Mouse (Mus musculus) heart, postnatal 0 days (tissue): ENCODE measurements around the gene Elf2. TPM values are rescaled to one million over a fixed set of nuclear protein-coding genes. Genes with fewer than 3 reads are reported as not detected.
A peak's percentile ranks its signal among the peaks of the same experiment; 100 is the strongest.

Experiments used
- ATAC-seq: fragments of 200-750 bp; cut with Nextera tagmentation; 2 replicates; pipeline ENCODE4 v1.8.0; 2017; ENCODE audit warnings: low read depth, moderate number of reproducible peaks, moderate library complexity; ENCODE audit not compliant: insufficient read depth
- DNase-seq: peaks from one replicate; pipeline ENCODE4 v3.0.0-alpha.2; 2016; ENCODE audit warnings: low spot score
- H3K27ac ChIP-seq: fragments of 300-500 bp; sonication (generic); 2 replicates; pipeline ENCODE4 v1.5.1; 2014; ENCODE audit warnings: low read depth, mild to moderate bottlenecking
- H3K27me3 ChIP-seq: fragments of 300-500 bp; sonication (generic); 2 replicates; pipeline ENCODE4 v1.6.1; 2014; ENCODE audit warnings: low read length, mixed read lengths; ENCODE audit not compliant: control insufficient read depth, insufficient read depth
- H3K36me3 ChIP-seq: fragments of 300-500 bp; sonication (generic); replicated peaks from 2 replicates; pipeline ENCODE4 v1.6.1; 2014; ENCODE audit warnings: low read length, mixed read lengths; ENCODE audit not compliant: control insufficient read depth, insufficient read depth
- H3K4me1 ChIP-seq: fragments of 300-500 bp; sonication (generic); 2 replicates; pipeline ENCODE4 v1.6.1; 2014; ENCODE audit warnings: antibody characterized with exemption; ENCODE audit not compliant: control insufficient read depth, insufficient read depth
- H3K4me2 ChIP-seq: fragments of 300-500 bp; sonication (generic); 2 replicates; pipeline ENCODE4 v1.6.1; 2014; ENCODE audit warnings: low read depth, mild to moderate bottlenecking, low read length, moderate library complexity
- H3K4me3 ChIP-seq: fragments of 300-500 bp; sonication (generic); 2 replicates; pipeline ENCODE4 v1.5.1; 2014; ENCODE audit warnings: low read depth, low read length
- H3K9ac ChIP-seq: fragments of 300-500 bp; sonication (generic); replicated peaks from 2 replicates; pipeline ENCODE4 v1.6.1; 2014; ENCODE audit warnings: low read depth, low read length, mixed read lengths
- H3K9me3 ChIP-seq: fragments of 300-500 bp; sonication (generic); replicated peaks from 2 replicates; pipeline ENCODE4 v1.6.1; 2016; ENCODE audit warnings: low read length; ENCODE audit not compliant: control insufficient read depth
- CTCF ChIP-seq: IDR thresholded peaks from 2 replicates; pipeline ENCODE4 v1.5.1; 2016; ENCODE audit warnings: antibody characterized with exemption, control low read depth, low read depth
- EP300 ChIP-seq: IDR thresholded peaks from 2 replicates; pipeline ENCODE4 v1.6.1; 2016; ENCODE audit warnings: antibody characterized with exemption, low read depth
- WGBS: fragments of 180-500 bp; shearing (Covaris S2); extraction: QIAGEN DNeasy Blood & Tissue Kit; methylation state at CpG from one replicate; pipeline ENCODE4 v1.1.7; 2014; 5-methylcytosine and 5-hydroxymethylcytosine counted together
- polyA plus RNA-seq: library from polyadenylated mRNA; unstranded; fragments of >200 nt; fragmentation: Nextera tagmentation; extraction: Ambion mirVana; gene quantifications from 2 replicates; pipeline ENCODE4 v1.2.1, GENCODE M21; 2015
- total RNA-seq: library from RNA; depleted of rRNA; stranded (reverse); fragments of >200 nt; gene quantifications from 2 replicates; pipeline ENCODE4 v1.2.3, GENCODE M21; 2014; ENCODE audit warnings: low replicate concordance

Gene Elf2
- total and polyA plus RNA-seq, 2 experiments from 2014 or later, result 46.5 to 84.0 TPM

GRCm38 (mm10) chr3:51225979-51226378, 114.5 kb downstream of the Elf2 start:
- H3K9me3 ChIP-seq, result no peaks in the 10 kb centered on the region
- H3K36me3 ChIP-seq, result no peaks in the 10 kb centered on the region
- ATAC-seq, result no peak
- H3K4me3 ChIP-seq, result peak overlapping the region; percentile 99
- 93% methylated on average over 10 of the region's 10 CpGs for WGBS
- peaks cover 49% of the 10 kb centered on the region for H3K4me1 ChIP-seq
- peak overlapping the region; percentile 99 for H3K9ac ChIP-seq
- DNase-seq, result no peak
- H3K4me2 ChIP-seq, result peak overlapping the region; percentile 88
- TF ChIP-seq CTCF (no peak), EP300 (no peak)
- H3K27ac ChIP-seq, result no peak overlapping the region
- H3K27me3 ChIP-seq, result no peaks in the 10 kb centered on the region

GRCm38 (mm10) chr3:51225226-51225750, 115.2 kb downstream of the Elf2 start:
- ATAC-seq, result no peak
- H3K4me3 ChIP-seq, result peak overlapping the region; percentile 99
- H3K9me3 ChIP-seq, result no peaks in the 10 kb centered on the region
- peak overlapping the region; percentile 98 for H3K27ac ChIP-seq
- H3K36me3 ChIP-seq, result no peaks in the 10 kb centered on the region
- peaks cover 44% of the 10 kb centered on the region for H3K4me1 ChIP-seq
- no peaks in the 10 kb centered on the region for H3K27me3 ChIP-seq
- peak overlapping the region; percentile 99 for H3K9ac ChIP-seq
- 2% methylated on average over 39 of the region's 39 CpGs for WGBS
- H3K4me2 ChIP-seq, result peak overlapping the region; percentile 88
- TF ChIP-seq CTCF (no peak), EP300 (no peak)
- DNase-seq, result no peak

DNA sequence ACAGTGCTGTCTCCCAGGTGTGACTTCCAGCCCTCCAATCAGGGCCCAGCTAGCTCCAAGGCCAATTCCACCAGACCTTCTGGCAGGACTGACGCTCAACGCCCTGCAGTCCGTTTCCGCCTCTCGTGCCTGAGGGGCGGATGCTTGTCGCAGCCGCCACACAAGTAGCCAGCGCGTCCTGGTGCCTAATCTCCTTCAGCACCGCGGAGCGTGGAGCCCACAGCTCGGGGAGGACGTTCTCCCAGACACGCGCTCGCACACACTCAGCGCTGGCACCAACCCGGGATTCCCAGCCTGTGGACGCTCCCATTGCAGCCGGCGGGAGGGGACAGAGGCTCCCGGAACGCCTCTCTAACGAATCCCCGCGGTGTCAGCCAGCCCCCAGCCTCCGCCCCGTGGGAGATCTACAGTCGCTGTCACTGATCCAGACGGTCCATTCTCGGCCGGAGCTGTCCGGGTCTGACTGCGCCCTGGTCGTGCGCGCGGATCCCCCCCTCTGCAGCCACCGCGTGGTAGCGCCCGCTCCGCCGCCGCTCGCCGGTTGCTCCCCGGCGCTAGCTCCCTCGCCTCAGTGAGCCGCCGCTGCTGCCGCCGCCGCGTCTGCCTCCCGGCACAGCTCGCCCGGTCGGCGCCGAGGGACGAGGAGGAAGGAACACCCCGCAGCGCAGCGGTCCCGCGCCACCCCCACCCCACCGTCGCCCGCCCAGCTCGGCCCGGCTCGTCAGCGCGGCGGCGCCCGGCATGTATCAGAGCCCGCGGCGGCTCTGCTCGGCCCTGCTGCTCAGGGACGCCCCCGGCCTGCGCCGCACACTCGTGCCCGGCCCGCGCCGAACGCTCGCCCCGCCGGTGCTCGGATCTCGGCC, 115.9 kb downstream of the Elf2 start, which contains the start of gene Noct:
Gene Noct, plus strand, starts transcription at position 85 of the 863 bp plus-strand sequence.
- H3K4me1 ChIP-seq, result peaks cover 40% of the 10 kb centered on the region
- no peaks in the 10 kb centered on the region for H3K9me3 ChIP-seq
- peak within 1 kb of the TSS; percentile 98 for H3K27ac ChIP-seq
- no peaks in the 10 kb centered on the region for H3K27me3 ChIP-seq
- peak within 1 kb of the TSS; percentile 99 for H3K9ac ChIP-seq
- peak within 1 kb of the TSS; percentile 99 for H3K4me3 ChIP-seq
- ATAC-seq (peak; percentile 87), DNase-seq (peak; percentile 90)
- no peaks in the 10 kb centered on the region for H3K36me3 ChIP-seq
- peak within 1 kb of the TSS; percentile 88 for H3K4me2 ChIP-seq
- TF ChIP-seq CTCF, result no peak
- TF ChIP-seq EP300, result peak; percentile 86
- WGBS, result 2% methylated on average over 99 of the region's 100 CpGs

DNA sequence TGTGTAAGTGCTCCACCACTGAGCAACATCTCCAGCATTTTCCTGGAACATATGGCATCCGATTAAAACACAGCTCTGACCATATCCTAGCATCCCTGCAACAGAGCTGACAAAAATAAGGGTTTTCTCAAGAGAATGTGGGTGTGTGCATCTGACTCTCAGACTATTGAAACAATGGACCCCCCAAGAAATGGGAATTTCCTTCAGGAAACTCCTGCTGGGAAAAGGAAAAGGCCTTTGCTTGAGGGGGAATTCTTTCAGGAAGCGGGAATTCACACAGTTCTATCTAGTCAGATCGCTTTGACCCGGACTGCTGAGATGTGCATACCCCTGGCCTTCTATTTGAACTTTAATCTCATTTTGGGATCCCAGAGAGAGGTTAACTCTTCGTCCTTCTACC, 116.9 kb downstream of the Elf2 start:
- H3K27ac ChIP-seq, result peak overlapping the region; percentile 98
- TF ChIP-seq EP300 (no peak), CTCF (no peak)
- peaks cover 40% of the 10 kb centered on the region for H3K4me1 ChIP-seq
- no peaks in the 10 kb centered on the region for H3K27me3 ChIP-seq
- H3K4me3 ChIP-seq, result peak overlapping the region; percentile 99; the same call in 1 of the 2 replicates
- H3K36me3 ChIP-seq, result no peaks in the 10 kb centered on the region
- WGBS, result 32% methylated on average over 5 of the region's 5 CpGs
- 0 out of 2 replicates have a peak overlapping the region, but pooled peaks have one; percentile 40 for H3K9ac ChIP-seq
- no peak for DNase-seq
- H3K9me3 ChIP-seq, result no peaks in the 10 kb centered on the region
- peak overlapping the region; percentile 88 for H3K4me2 ChIP-seq
- ATAC-seq, result no peak

DNA sequence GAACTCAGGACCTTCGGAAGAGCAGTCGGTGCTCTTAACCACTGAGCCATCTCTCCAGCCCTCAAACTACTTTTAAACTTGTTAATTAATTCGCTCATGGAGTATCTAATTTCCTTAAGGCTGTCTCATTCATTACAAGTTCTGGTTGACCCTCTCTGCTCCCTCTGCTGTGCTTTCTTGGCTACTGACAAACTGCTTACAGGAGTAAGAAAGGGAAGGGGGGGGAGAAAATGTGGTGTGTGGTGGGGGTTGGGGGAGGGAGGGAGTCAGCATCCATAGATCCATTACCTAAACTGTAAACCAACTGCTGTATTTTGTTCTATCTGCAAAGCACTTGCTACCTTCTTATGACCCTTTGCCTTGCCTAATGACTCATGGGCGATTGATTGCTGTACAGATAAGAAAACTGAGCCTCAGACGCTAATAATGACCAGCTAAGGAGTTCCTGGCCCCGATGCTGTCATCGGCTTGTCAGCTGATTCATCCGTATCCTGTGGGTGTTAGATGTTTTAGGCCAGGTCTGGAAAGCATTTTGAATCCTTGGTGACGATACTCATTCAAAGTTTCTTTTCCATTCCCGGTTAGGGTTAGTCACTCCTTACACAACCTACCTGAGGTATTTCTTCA, 117.5 kb downstream of the Elf2 start:
- WGBS, result 47% methylated on average over 10 of the region's 10 CpGs
- Histone ChIP-seq H3K36me3 (no peaks in the 10 kb centered on the region), H3K4me3 (no peak overlapping the region), H3K27ac (peak overlapping the region; percentile 98), H3K9me3 (no peaks in the 10 kb centered on the region), H3K27me3 (no peaks in the 10 kb centered on the region), H3K9ac (no peak overlapping the region), H3K4me1 (peaks cover 40% of the 10 kb centered on the region), H3K4me2 (peak overlapping the region; percentile 88; the same call in 1 of the 2 replicates)
- TF ChIP-seq EP300 (no peak), CTCF (no peak)
- no peak for DNase-seq
- ATAC-seq, result no peak
